Mouse (Mus musculus) macrophage (primary cell): Measurements from ENCODE around the gene Aplp1. TPM values are rescaled to one million over a fixed set of nuclear protein-coding genes. Genes with fewer than 3 reads are reported as not detected.

ENCODE experiments used
- H3K27ac ChIP-seq: fragments of 350-480 bp; formaldehyde crosslinking; 2 replicates; pipeline ENCODE4 v1.9.0; 2021
- H3K36me3 ChIP-seq: fragments of 350-480 bp; formaldehyde crosslinking; 2 replicates; pipeline ENCODE4 v1.9.0; 2021; ENCODE audit errors: inconsistent target
- H3K4me3 ChIP-seq: fragments of 350-480 bp; formaldehyde crosslinking; 2 replicates; pipeline ENCODE4 v1.9.0; 2021; ENCODE audit errors: inconsistent target
- H3K79me2 ChIP-seq: fragments of 350-480 bp; formaldehyde crosslinking; 2 replicates; pipeline ENCODE4 v1.9.0; 2021; ENCODE audit errors: inconsistent target
- WGBS: methylation state at CpG from one replicate; pipeline ENCODE4 v1.1.7; 2026; ENCODE audit warnings: inconsistent platforms; ENCODE audit not compliant: missing documents; 5-methylcytosine and 5-hydroxymethylcytosine counted together
- polyA plus RNA-seq: library from polyadenylated mRNA; stranded (reverse); fragments of 250-400 nt; gene quantifications from 3 replicates; pipeline ENCODE4 v1.2.4, GENCODE M21; 2018; ENCODE audit warnings: inconsistent platforms

Aplp1 gene
- polyA plus RNA-seq, 1 experiment from 2014 or later, result 0.67 TPM

GRCm38 (mm10) chr7:30457629-30458330, 12.4 kb upstream of the Aplp1 start, which contains the start of the genes Kirrel2 and Nphs1:
Gene Kirrel2, minus strand, starts transcription at chr7:30457690.
Gene Nphs1, plus strand, starts transcription at chr7:30458315.
- Histone ChIP-seq H3K27ac (no peak within 1 kb of the TSS), H3K79me2 (no peaks in the 10 kb centered on the region), H3K36me3 (no peaks in the 10 kb centered on the region), H3K4me3 (no peak within 1 kb of the TSS)
- 9% methylated on average over 16 of the region's 16 CpGs for WGBS

GRCm38 (mm10) chr7:30456911-30457628, 11.7 kb upstream of the Aplp1 start:
- no peak overlapping the region for H3K27ac ChIP-seq
- H3K4me3 ChIP-seq, result no peak overlapping the region
- WGBS, result 7% methylated on average over 31 of the region's 31 CpGs
- no peaks in the 10 kb centered on the region for H3K36me3 ChIP-seq
- no peaks in the 10 kb centered on the region for H3K79me2 ChIP-seq

DNA sequence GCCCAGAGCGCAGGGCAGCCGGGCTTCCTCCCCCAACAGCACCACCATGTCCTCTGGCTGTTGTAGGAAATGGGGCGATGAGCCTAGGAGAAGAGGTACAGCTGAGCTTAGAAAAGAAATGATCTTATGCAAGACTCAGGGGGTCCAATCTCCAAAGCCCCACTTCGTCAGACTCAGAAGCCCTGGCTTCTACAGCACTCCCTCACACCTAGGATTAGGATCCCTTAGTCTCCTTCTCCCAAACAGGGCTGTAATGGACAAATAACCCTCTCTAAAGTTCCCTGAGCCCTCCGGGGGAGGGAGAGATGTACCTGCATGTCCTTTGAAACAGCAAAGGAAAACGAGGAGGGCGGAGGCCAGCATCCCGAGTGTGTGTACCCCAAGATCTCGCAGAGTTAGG, 11.2 kb upstream of the Aplp1 start:
- Histone ChIP-seq H3K36me3 (no peaks in the 10 kb centered on the region), H3K79me2 (no peaks in the 10 kb centered on the region), H3K27ac (no peak overlapping the region), H3K4me3 (no peak overlapping the region)
- 7% methylated on average over 9 of the region's 9 CpGs for WGBS

GRCm38 (mm10) chr7:30454259-30454658, 8.9 kb upstream of the Aplp1 start:
- H3K4me3 ChIP-seq, result no peak overlapping the region
- 26% methylated on average over 5 of the region's 6 CpGs for WGBS
- no peaks in the 10 kb centered on the region for H3K79me2 ChIP-seq

GRCm38 (mm10) chr7:30453766-30454165, 8.4 kb upstream of the Aplp1 start:
- Histone ChIP-seq H3K36me3 (no peaks in the 10 kb centered on the region), H3K27ac (no peak overlapping the region), H3K79me2 (no peaks in the 10 kb centered on the region), H3K4me3 (no peak overlapping the region)
- WGBS, result 3% methylated on average over 24 of the region's 25 CpGs

More at GRCm38 (mm10) chr7:30454259-30454658, 8.9 kb upstream of the Aplp1 start:
- Histone ChIP-seq H3K36me3 (no peaks in the 10 kb centered on the region), H3K27ac (no peak overlapping the region)

DNA sequence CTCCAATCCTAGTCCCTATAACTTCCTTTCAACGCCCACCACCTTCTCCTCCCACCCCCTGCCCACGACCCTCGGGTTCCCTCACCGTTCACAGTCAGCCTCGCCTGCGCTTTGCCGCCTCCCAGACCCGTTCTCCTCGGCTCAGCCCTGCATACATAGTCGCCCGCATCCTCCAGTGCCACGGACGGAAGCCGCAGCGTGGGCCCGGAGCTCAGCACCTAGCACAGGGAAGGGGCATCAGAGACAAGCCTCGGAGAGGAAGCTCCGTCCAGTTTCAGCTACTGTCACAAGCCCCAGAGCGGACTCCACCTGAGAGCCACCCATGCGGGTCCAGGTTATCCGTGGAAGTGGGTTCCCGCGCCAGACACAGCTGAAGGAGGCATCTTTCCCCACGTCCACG, 8.0 kb upstream of the Aplp1 start:
- 13% methylated on average over 23 of the region's 25 CpGs for WGBS
- Histone ChIP-seq H3K79me2 (no peaks in the 10 kb centered on the region), H3K4me3 (no peak overlapping the region), H3K27ac (no peak overlapping the region), H3K36me3 (no peaks in the 10 kb centered on the region)

DNA sequence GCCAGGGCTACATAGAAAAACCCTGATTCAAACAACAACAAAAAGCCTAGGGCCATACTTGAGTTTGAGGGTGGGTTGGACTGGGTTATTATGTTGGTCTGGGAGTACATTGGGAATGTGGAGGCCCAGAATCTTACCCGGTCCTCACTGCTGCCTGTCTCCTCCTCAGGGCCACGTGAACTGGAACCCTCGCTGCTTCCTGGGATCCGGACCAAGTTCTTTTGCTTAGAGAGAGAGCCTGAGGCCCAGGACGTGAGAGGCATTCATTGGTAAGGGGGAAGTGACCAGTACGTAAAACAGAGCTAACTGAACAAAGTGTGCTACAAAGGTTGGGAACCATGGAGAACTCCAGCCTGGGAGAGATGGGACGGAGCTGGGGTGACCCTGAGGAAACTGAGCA, 4.9 kb upstream of the Aplp1 start:
- Histone ChIP-seq H3K79me2 (no peaks in the 10 kb centered on the region), H3K4me3 (no peak overlapping the region), H3K36me3 (no peaks in the 10 kb centered on the region), H3K27ac (no peak overlapping the region)
- WGBS, result 76% methylated on average over 7 of the region's 7 CpGs

DNA sequence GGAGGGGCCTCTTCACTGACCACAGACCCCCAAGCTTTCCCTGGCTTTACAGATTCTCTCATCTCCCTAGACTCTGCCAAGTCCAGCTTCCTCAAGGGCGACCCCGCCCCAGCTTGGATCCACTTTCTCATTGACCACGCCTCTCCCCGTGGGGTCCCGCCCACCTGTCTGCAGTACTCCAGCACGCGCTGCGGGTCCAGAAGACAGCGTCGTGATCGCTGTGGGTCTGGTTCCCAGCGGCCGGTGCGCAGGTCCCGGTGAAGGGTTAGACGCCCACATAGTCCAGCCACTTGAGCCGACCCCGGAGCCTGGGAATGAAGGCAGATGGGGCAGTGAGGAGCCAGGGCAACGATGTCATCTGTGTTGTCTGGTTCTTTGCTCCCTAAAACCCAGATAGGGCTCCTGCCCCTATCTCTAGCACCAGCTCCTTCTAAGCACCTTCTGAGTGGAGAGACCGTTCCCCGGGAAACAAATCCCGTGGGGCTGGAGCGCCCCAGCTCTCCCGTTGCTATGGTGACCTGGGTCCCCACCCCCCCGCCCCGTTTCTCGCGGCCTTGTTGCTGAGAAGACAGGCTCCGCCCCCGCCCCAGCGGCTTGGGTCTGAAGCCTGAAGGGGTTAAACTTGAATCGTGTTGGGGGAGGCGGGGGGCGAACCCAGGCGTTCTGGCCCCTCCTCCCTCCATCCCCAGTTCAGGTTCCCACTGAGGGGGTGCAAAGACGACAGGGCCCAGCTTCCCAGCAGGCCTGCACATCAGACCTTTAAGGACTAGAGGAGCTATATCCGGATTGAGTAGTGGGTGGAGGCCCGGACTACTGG, 973 bp downstream of the Aplp1 start:
- Histone ChIP-seq H3K79me2 (no peaks in the 10 kb centered on the region), H3K4me3 (no peak overlapping the region), H3K27ac (no peak overlapping the region), H3K36me3 (no peaks in the 10 kb centered on the region)
- 3% methylated on average over 38 of the region's 38 CpGs for WGBS

GRCm38 (mm10) chr7:30443696-30444095, 1.6 kb downstream of the Aplp1 start:
- H3K27ac ChIP-seq, result no peak overlapping the region
- H3K4me3 ChIP-seq, result no peak overlapping the region
- no peaks in the 10 kb centered on the region for H3K79me2 ChIP-seq
- no peaks in the 10 kb centered on the region for H3K36me3 ChIP-seq
- WGBS, result 34% methylated on average over 9 of the region's 9 CpGs

GRCm38 (mm10) chr7:30440697-30441096, 4.6 kb downstream of the Aplp1 start:
- no peak overlapping the region for H3K4me3 ChIP-seq
- H3K27ac ChIP-seq, result no peak overlapping the region
- no peaks in the 10 kb centered on the region for H3K79me2 ChIP-seq
- 61% methylated on average over 2 of the region's 5 CpGs for WGBS
- H3K36me3 ChIP-seq, result no peaks in the 10 kb centered on the region

DNA sequence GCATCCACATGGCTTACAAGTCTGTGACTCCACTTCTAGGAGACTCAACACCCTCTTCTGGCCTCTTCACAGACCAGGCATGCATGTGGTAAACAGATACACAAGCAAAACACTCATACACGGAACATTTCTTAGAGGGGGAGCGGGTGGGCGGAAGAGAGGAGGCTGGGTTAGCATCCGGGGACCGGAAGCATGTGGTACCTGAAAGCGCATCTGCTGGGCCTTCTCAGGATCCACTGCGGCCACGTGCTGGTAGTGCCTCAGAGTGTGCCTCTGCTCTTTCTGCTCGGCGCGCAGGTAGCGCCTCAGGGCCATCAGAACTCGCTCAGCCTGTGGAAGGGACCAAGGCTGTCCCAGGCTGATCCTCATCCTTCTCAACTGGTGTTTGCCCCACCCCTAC, 5.6 kb downstream of the Aplp1 start:
- H3K27ac ChIP-seq, result no peak overlapping the region
- H3K4me3 ChIP-seq, result no peak overlapping the region
- 79% methylated on average over 13 of the region's 13 CpGs for WGBS
- H3K79me2 ChIP-seq, result no peaks in the 10 kb centered on the region
- H3K36me3 ChIP-seq, result no peaks in the 10 kb centered on the region

GRCm38 (mm10) chr7:30436879-30437278, 8.5 kb downstream of the Aplp1 start:
- Histone ChIP-seq H3K27ac (no peak overlapping the region), H3K36me3 (no peaks in the 10 kb centered on the region), H3K4me3 (no peak overlapping the region), H3K79me2 (no peaks in the 10 kb centered on the region)
- WGBS, result 25% methylated on average over 10 of the region's 10 CpGs

- 50% methylated on average over 9 of the region's 9 CpGs for WGBS
- no peak overlapping the region for H3K4me3 ChIP-seq
- no peak overlapping the region for H3K27ac ChIP-seq
- H3K36me3 ChIP-seq, result no peaks in the 10 kb centered on the region
- no peaks in the 10 kb centered on the region for H3K79me2 ChIP-seq
Observed at GRCm38 (mm10) chr7:30435156-30435555, 10.2 kb downstream of the Aplp1 start.

- Histone ChIP-seq H3K27ac (no peak overlapping the region), H3K36me3 (no peaks in the 10 kb centered on the region), H3K4me3 (no peak overlapping the region), H3K79me2 (no peaks in the 10 kb centered on the region)
- WGBS, result 63% methylated on average over 10 of the region's 10 CpGs
Observed at GRCm38 (mm10) chr7:30434701-30435100, 10.6 kb downstream of the Aplp1 start.

DNA sequence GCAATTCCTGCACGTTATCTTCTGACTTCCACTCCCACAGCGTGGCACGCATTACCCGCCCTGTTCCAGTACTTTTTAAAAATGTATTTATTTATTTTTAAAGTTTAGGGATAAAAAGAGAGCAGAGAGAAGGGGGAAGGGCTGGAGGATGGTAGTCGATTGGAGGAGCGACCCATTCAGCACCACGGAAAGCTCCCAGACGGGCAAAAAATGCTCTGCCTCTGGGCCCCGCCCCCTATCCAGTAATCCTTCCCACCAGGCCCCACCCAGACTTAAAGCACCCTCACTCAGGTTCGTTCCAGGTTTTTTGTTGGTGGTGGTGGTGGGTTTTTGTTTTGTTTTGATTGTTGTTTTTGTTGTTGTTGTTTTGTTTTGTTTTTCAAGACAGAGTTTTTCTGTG, 11.1 kb downstream of the Aplp1 start:
- H3K36me3 ChIP-seq, result no peaks in the 10 kb centered on the region

More for the DNA sequence above, 11.1 kb downstream of the Aplp1 start:
- no peak overlapping the region for H3K27ac ChIP-seq
- H3K79me2 ChIP-seq, result no peaks in the 10 kb centered on the region
- no peak overlapping the region for H3K4me3 ChIP-seq
- WGBS, result 2% methylated on average over 10 of the region's 10 CpGs
